Mouse (Mus musculus): ENCODE data around the gene Smarce1.

DNA sequence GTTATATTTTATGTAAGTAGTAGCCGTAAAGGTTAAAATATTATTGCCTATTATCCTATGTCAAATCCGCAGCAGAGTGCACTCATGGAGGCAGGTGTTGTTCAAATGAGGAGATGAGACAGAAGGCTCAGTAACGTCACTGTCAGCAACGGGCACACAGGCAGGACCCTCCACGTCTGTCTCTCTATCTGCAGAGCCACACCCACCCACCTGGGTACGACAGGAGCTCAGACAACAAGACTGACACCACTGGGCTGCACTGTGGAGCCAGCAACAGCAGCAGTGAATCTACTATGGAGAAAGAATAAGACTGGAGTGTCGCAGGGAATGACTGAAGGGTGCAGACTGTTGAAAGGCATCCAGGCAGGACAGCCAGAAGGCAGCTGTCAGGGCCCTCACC, 18.1 kb downstream of the Smarce1 start:
- TF ChIP-seq CTCF (IDR thresholded peaks at IDR 0.05; ENCODE audit: borderline replicate concordance, control insufficient read depth, extremely low read depth, insufficient read depth, low read length, poor library complexity): no peak
- no peak for TF ChIP-seq POLR2A (IDR thresholded peaks at IDR 0.05; ENCODE audit: control insufficient read depth, extremely low read depth, insufficient read depth, low read length, poor library complexity)

All from thymus, adult 2 months (tissue).